Mouse (Mus musculus) thymus, adult 2 months (tissue): ENCODE results near the gene Pax3. TPM values are rescaled to one million over a fixed set of nuclear protein-coding genes. Genes with fewer than 3 reads are reported as not detected.

Experiments used
- DNase-seq: peaks from one replicate; pipeline ENCODE4 v3.0.0; 2021
- H3K27ac ChIP-seq: fragments of 200-500 bp; 2 replicates; pipeline ENCODE4 v1.5.1; 2012; ENCODE audit warnings: low read length, control low read depth; ENCODE audit not compliant: control insufficient read depth, insufficient read depth
- H3K27me3 ChIP-seq: fragments of 200-500 bp; 2 replicates; pipeline ENCODE4 v1.6.1; 2012; ENCODE audit warnings: mild to moderate bottlenecking, low read length, moderate library complexity, mixed read lengths; ENCODE audit not compliant: control insufficient read depth, insufficient read depth
- H3K36me3 ChIP-seq: fragments of 200-500 bp; 2 replicates; pipeline ENCODE4 v1.6.1; 2012; ENCODE audit warnings: mild to moderate bottlenecking, low read length, moderate library complexity; ENCODE audit not compliant: control insufficient read depth, insufficient read depth
- H3K4me1 ChIP-seq: fragments of 200-500 bp; replicated peaks from 2 replicates; pipeline ENCODE4 v1.6.1; 2012; ENCODE audit warnings: low read length; ENCODE audit not compliant: control insufficient read depth, insufficient read depth
- H3K4me3 ChIP-seq: fragments of 200-500 bp; 2 replicates; pipeline ENCODE4 v1.5.1; 2012; ENCODE audit warnings: mild to moderate bottlenecking, low read length, control low read depth, moderate library complexity; ENCODE audit not compliant: control insufficient read depth, insufficient read depth
- CTCF ChIP-seq: fragments of 200-500 bp; IDR thresholded peaks from 2 replicates; pipeline ENCODE4 v1.5.1; 2012; ENCODE audit warnings: mild to moderate bottlenecking, control low read depth, low read length, moderate library complexity, borderline replicate concordance; ENCODE audit not compliant: control insufficient read depth, poor library complexity, insufficient read depth; ENCODE audit errors: extremely low read depth
- POLR2A ChIP-seq: fragments of 200-500 bp; IDR thresholded peaks from 2 replicates; pipeline ENCODE4 v1.6.1; 2012; ENCODE audit warnings: mild to moderate bottlenecking, low read length, control low read depth, moderate library complexity; ENCODE audit not compliant: control insufficient read depth, poor library complexity, insufficient read depth; ENCODE audit errors: extremely low read depth
- WGBS: fragments of 180-500 bp; shearing (Covaris S2); methylation state at CpG from one replicate; pipeline ENCODE4 v1.1.7; 2018; 5-methylcytosine and 5-hydroxymethylcytosine counted together
- polyA plus RNA-seq: library from polyadenylated mRNA; depleted of rRNA; stranded (reverse); fragments of >200 nt; gene quantifications from 2 replicates; pipeline ENCODE4 v1.2.3, GENCODE M21; 2012

The Pax3 gene
- polyA plus RNA-seq, 1 experiment: 0.11 TPM

DNA sequence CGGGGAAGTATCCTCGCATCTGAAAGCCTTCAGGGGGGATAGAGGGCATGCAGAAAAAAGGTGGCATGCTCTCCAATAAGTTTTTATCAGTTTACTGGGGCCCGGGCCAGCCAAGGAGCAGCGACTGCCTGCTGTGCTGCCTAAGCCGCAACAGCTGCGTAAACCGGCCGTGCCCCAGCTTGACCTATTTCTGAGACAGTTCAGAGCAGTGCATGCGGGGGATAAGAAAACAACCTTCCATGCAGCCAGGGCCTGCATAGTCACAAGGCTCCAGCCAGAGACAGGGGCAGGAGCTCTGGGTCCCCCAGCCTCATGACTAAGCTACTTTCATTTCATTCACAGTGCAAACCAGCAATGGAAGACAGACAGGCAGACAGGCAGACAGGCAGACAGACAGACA is 15.1 kb downstream of the Pax3 start:
- no peak overlapping the region for H3K4me3 ChIP-seq
- H3K36me3 ChIP-seq: no peaks in the 10 kb centered on the region
- no peaks in the 10 kb centered on the region for H3K27me3 ChIP-seq
- 44% methylated on average over 9 of the region's 9 CpGs for WGBS
- TF ChIP-seq POLR2A (no peak), CTCF (no peak)
- H3K4me1 ChIP-seq: no peaks in the 10 kb centered on the region
- H3K27ac ChIP-seq: no peak overlapping the region
- DNase-seq: no peak

DNA sequence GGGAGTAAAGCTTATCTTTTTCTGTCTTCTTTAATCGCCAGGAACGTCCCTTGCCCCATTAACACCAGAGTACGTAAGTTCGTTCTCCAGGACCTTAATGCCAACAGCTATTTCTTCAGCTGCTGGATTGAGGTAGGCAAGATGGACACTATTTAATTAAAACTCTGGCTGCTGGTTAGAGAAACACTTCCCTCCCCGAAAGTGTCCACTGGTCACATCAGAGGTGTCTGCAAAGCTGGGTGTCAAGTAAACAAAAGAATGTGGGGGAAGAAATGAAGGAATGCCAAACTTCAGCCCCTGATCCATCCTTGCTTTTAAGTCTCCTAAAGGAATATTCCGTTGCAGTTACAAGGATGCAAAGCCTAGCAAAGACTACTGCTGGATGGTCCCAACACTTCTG is 24.6 kb downstream of the Pax3 start:
- no peak for TF ChIP-seq CTCF
- no peak for TF ChIP-seq POLR2A
- Histone ChIP-seq H3K36me3 (no peaks in the 10 kb centered on the region), H3K27ac (no peak overlapping the region), H3K27me3 (no peaks in the 10 kb centered on the region), H3K4me1 (no peaks in the 10 kb centered on the region), H3K4me3 (no peak overlapping the region)
- 86% methylated on average over 6 of the region's 6 CpGs for WGBS
- DNase-seq: no peak

DNA sequence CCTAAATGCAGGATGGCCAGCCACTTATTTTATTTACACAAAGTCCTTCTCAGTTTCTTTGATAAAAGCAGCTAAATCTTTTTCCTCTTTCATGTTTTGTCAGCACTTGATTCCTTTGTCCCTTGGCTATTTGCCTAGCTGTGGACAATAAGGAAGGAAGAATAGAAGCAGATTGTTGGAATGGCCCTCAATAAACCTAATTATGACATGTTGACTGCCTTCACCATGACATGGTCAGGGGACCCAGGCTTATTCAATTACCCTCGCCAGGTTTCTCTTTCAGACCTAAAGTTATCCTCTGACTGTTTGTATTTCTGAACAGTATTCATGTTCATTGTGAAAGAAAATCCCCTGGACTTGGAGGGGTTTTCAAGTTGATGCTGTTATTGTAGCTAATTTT is 25.3 kb downstream of the Pax3 start:
- 69% methylated on average over 1 of the region's 1 CpGs for WGBS
- no peaks in the 10 kb centered on the region for H3K27me3 ChIP-seq

DNA sequence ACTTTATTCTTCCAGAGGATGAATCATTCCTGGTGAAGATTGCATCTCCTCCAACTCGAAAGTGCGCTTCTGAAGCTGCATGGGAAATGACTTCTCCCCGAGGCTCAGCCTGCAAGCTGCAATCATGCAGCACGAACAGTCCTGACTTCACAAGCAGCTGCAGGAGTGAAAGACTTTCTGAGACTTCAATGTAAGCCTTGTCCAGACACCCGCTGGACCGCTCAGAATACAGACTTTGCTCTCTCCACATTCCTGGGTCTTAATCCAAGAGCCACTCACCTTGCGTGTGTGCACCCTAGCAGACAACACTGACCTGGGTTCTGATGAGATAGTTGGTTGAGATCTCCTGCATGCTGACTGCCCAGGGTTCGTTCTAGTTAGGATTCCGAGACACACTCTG is 26.2 kb downstream of the Pax3 start:
- H3K4me3 ChIP-seq: no peak overlapping the region
- no peak for DNase-seq
- 78% methylated on average over 9 of the region's 9 CpGs for WGBS
- no peak overlapping the region for H3K27ac ChIP-seq
- TF ChIP-seq CTCF: no peak
- no peak for TF ChIP-seq POLR2A
- no peaks in the 10 kb centered on the region for H3K27me3 ChIP-seq
- no peaks in the 10 kb centered on the region for H3K4me1 ChIP-seq
- H3K36me3 ChIP-seq: no peaks in the 10 kb centered on the region

More for the DNA sequence above, 25.3 kb downstream of the Pax3 start:
- TF ChIP-seq CTCF: no peak
- no peak for TF ChIP-seq POLR2A
- H3K27ac ChIP-seq: no peak overlapping the region
- H3K4me3 ChIP-seq: no peak overlapping the region
- no peak for DNase-seq
- H3K4me1 ChIP-seq: no peaks in the 10 kb centered on the region
- H3K36me3 ChIP-seq: no peaks in the 10 kb centered on the region

DNA sequence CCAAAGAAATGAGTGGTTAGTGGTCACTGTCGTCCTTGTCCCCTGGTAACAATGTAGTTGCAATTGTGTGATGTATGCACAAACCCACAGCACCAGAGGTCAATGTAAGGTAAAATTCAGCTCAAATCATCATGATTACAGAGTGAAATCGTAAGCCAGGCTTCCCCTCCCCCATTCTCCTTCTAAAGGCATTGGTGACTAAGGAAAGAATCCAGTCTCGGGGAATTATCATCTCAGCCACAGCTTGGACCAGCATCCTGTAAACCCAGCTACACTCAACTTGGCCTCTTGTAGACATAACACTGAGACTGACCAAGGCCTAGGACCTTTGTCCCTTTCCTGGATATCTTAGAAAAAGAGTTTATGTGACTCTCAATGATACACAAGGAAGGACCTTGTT is 28.1 kb downstream of the Pax3 start:
- H3K27me3 ChIP-seq: no peaks in the 10 kb centered on the region
- 76% methylated on average over 3 of the region's 3 CpGs for WGBS

DNA sequence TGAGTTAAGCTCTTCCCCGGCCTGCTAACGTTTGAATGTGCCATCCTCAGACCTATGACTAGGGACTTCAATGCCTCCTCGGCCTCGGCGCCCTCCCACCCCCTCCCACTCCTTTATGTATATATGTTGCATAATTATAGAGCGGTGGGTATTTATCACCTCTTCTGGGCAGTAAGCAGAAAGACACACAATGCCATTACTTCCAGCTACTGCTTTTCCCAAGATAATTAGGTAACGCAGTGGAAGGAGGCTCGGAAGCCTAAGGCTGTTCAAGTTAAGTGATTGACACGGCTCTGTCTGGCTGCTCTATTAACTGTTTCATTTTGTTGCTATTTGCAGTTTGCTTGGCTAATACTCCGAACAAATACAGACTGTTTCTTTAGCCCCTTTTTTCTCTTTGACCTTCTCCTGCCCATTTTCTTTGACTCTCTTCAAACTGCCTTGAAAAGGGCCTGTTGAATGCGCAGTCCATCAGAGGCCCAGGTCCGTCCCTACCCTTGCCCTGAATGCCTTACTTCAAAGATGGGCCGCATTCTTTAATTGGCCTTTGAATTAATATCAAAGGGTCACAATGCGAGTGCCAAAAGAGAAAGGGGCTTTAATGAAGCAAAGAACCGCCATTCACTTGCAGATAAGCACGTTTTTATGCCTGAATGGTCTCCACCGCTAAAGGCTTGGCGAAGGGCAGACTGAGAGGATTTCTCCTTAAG is 29.2 kb downstream of the Pax3 start:
- no peak overlapping the region for H3K4me3 ChIP-seq
- DNase-seq: no peak
- H3K4me1 ChIP-seq: no peaks in the 10 kb centered on the region
- no peak for TF ChIP-seq CTCF
- no peak for TF ChIP-seq POLR2A
- no peak overlapping the region for H3K27ac ChIP-seq
- 75% methylated on average over 18 of the region's 18 CpGs for WGBS
- no peaks in the 10 kb centered on the region for H3K27me3 ChIP-seq
- no peaks in the 10 kb centered on the region for H3K36me3 ChIP-seq

More for the DNA sequence above, 28.1 kb downstream of the Pax3 start:
- DNase-seq: no peak
- Histone ChIP-seq H3K4me1 (no peaks in the 10 kb centered on the region), H3K27ac (no peak overlapping the region), H3K4me3 (no peak overlapping the region), H3K36me3 (no peaks in the 10 kb centered on the region)
- TF ChIP-seq POLR2A (no peak), CTCF (no peak)

DNA sequence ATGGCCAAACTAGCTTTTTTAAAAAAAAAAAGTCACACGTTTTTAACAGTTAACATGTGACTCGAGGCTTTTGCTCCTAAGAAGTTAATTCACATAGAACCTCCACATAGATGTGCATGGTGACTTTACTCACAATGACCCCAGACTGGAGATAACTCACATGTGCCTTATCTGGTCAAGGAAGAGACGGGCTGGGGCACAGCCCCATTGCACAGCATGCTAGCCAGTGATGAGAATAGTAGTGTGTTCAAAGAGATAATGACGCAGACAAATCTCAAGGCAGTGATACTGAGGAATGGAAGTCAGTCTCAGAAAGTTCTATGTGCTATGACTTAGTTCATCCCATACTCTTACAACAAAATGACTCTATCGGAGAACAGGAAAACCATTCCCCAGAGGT is 35.2 kb downstream of the Pax3 start:
- Histone ChIP-seq H3K4me3 (no peak overlapping the region), H3K27me3 (no peaks in the 10 kb centered on the region), H3K27ac (no peak overlapping the region), H3K4me1 (no peaks in the 10 kb centered on the region), H3K36me3 (no peaks in the 10 kb centered on the region)
- TF ChIP-seq CTCF: no peak
- no peak for TF ChIP-seq POLR2A
- DNase-seq: no peak
- 86% methylated on average over 5 of the region's 5 CpGs for WGBS
